7 mouse cellular contexts compared by ENCODE assay signal in the genomic region with DNA sequence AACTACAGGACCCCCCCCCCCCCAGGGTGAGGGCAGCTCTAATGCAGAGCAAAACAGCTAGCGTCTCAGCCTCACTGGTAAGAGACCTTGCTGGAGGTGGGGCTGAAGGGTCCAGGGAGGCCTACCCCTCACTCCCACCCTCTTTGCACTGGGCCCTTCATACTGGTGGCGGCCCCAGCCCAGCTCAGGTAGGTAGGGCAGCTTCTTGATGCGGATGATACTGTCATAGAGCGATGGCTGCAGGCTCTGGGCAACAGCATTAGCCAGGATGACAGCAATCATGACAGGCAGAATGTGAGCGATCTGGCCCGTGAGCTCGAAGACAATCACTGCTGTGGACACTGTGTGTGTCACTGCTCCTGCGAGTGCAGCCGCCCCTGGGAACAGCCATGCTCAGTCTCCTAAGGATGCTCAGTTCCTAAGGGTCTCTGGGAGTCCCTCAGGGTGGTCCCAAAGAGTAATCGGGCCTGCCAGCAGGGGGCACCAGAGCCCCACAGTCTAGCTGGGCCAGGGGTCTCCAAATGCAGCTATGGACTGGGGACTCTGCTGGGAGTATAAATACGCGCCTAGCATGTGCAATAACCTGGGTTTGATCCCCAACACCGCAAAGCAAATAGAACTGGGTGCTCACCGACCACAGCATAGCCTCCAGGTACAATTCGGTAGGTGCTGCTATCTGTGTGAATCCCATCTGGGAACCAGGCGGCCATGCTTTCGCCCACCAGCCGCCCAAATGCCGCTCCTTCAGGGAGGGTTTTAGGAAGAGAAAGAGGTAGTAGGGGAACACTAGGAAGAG. TPM values are rescaled to one million over a fixed set of nuclear protein-coding genes. Genes with fewer than 3 reads are reported as not detected.
DNase-seq lines count a peak whose midpoint lies in the region; ATAC-seq and TF ChIP-seq lines count a peak whose summit lies in the region.

No protein-coding gene starts in this region.

- TF ChIP-seq CTCF in lung, adult 2 months (IDR thresholded peaks at IDR 0.05; ENCODE audit: insufficient read depth, low read length) = peak; percentile 58

- no peaks in the 10 kb centered on the region for H3K27me3 ChIP-seq in hindbrain, embryonic 14.5 days (ENCODE audit: control insufficient read depth, insufficient read depth, low read length)
- no peaks in the 10 kb centered on the region for H3K27me3 ChIP-seq in midbrain, embryonic 16.5 days (ENCODE audit: control insufficient read depth, insufficient read depth, low read depth, low read length)

- H3K4me1 ChIP-seq in lung, adult 2 months (ENCODE audit: control insufficient read depth, insufficient read depth, low read length) = no peaks in the 10 kb centered on the region
- H3K4me1 ChIP-seq in hindbrain, embryonic 14.5 days (replicated peaks; ENCODE audit: control insufficient read depth, insufficient read depth, low read length) = peaks cover 10% of the 10 kb centered on the region
- H3K4me1 ChIP-seq in midbrain, embryonic 16.5 days (ENCODE audit: control insufficient read depth, insufficient read depth, low read length) = peaks cover 5% of the 10 kb centered on the region

- ATAC-seq in hindbrain, embryonic 14.5 days (ENCODE audit: low FRiP score) = peak; percentile 45; the same call in 1 of the 2 replicates
- peak; percentile 54 for ATAC-seq in midbrain, embryonic 16.5 days
- no peak for ATAC-seq in erythroid progenitor cell, adult 5-6 weeks (replicated peaks; ENCODE audit: low FRiP score, poor library complexity, severe bottlenecking)

- WGBS in lung, adult 2 months = 74% methylated on average over 19 of the region's 19 CpGs
- 74% methylated on average over 19 of the region's 19 CpGs for WGBS in hindbrain, embryonic 14.5 days
- WGBS in midbrain, embryonic 16.5 days = 79% methylated on average over 19 of the region's 19 CpGs

- H3K9ac ChIP-seq in hindbrain, embryonic 14.5 days = no peak overlapping the region
- H3K9ac ChIP-seq in midbrain, embryonic 16.5 days (ENCODE audit: low read depth, low read length) = no peak overlapping the region; the same call in 1 of the 2 replicates

- H3K4me2 ChIP-seq in hindbrain, embryonic 14.5 days (replicated peaks) = no peak overlapping the region
- no peak overlapping the region for H3K4me2 ChIP-seq in midbrain, embryonic 16.5 days (ENCODE audit: low read length)

- no peak overlapping the region for H3K27ac ChIP-seq in hindbrain, embryonic 14.5 days
- H3K27ac ChIP-seq in midbrain, embryonic 16.5 days (ENCODE audit: low read length) = no peak overlapping the region

- H3K9me3 ChIP-seq in hindbrain, embryonic 14.5 days (ENCODE audit: control insufficient read depth, low read length) = no peaks in the 10 kb centered on the region
- H3K9me3 ChIP-seq in midbrain, embryonic 16.5 days (replicated peaks; ENCODE audit: control insufficient read depth, low read length, poor library complexity, severe bottlenecking) = no peaks in the 10 kb centered on the region

- H3K4me3 ChIP-seq in lung, adult 2 months (replicated peaks; ENCODE audit: extremely low read depth, low read depth, low read length) = no peak overlapping the region
- H3K4me3 ChIP-seq in hindbrain, embryonic 14.5 days (replicated peaks; ENCODE audit: low read length) = no peak overlapping the region
- no peak overlapping the region for H3K4me3 ChIP-seq in midbrain, embryonic 16.5 days (ENCODE audit: low read depth, low read length)

- DNase-seq in lung, adult 2 months = no peak
- no peak for DNase-seq in lung, postnatal 25 days (ENCODE audit: low spot score)
- DNase-seq in embryo, embryonic 10.5 days (ENCODE audit: low spot score) = peak; percentile 81
- peak; percentile 65 for DNase-seq in hindbrain, embryonic 14.5 days (ENCODE audit: low spot score)
- DNase-seq in urinary bladder, adult 2 months (ENCODE audit: low spot score) = no peak

- TF ChIP-seq POLR2A in lung, adult 2 months (IDR thresholded peaks at IDR 0.05; ENCODE audit: borderline replicate concordance, extremely low read depth, low read depth, low read length) = no peak

- peaks cover 85% of the 10 kb centered on the region for H3K36me3 ChIP-seq in hindbrain, embryonic 14.5 days (replicated peaks; ENCODE audit: control insufficient read depth, insufficient read depth)
- H3K36me3 ChIP-seq in midbrain, embryonic 16.5 days (ENCODE audit: control insufficient read depth, insufficient read depth, low read length) = peaks cover 17% of the 10 kb centered on the region

RNA-seq across cellular contexts. Expression of a gene that starts 8.3 kb away (rescaled TPM):
- polyA plus RNA-seq in lung, adult 2 months (2012; rRNA removed) = 8.3 and 12.0 TPM in 2 replicates
- 93.2 and 95.9 TPM in 2 replicates for polyA plus RNA-seq in hindbrain, embryonic 14.5 days (2014; fragmentation: Nextera tagmentation; extraction: Ambion mirVana)
- polyA plus RNA-seq in midbrain, embryonic 16.5 days (2015; fragmentation: Nextera tagmentation; extraction: Ambion mirVana) = 83.0 and 88.0 TPM in 2 replicates
- 2.9 and 10.5 TPM in 2 replicates for total RNA-seq in erythroid progenitor cell, adult 5-6 weeks (2015; ENCODE audit: low replicate concordance)
- 5.8 and 11.2 TPM in 2 replicates for total RNA-seq in erythroid progenitor cell, adult 5-6 weeks (2017; ENCODE audit: low replicate concordance)
- polyA plus RNA-seq in urinary bladder, adult 2 months (2012; rRNA removed) = 36.3 and 40.9 TPM in 2 replicates

RNA-seq across cellular contexts. Expression of a gene that starts 8.4 kb away (rescaled TPM):
- 8.1 and 9.5 TPM in 2 replicates for polyA plus RNA-seq in lung, adult 2 months (2012; rRNA removed)
- polyA plus RNA-seq in hindbrain, embryonic 14.5 days (2014; fragmentation: Nextera tagmentation; extraction: Ambion mirVana) = 28.7 and 32.1 TPM in 2 replicates
- polyA plus RNA-seq in midbrain, embryonic 16.5 days (2015; fragmentation: Nextera tagmentation; extraction: Ambion mirVana) = 22.3 and 25.4 TPM in 2 replicates
- total RNA-seq in erythroid progenitor cell, adult 5-6 weeks (2015; ENCODE audit: low replicate concordance) = 11.5 and 21.0 TPM in 2 replicates
- 9.9 and 10.7 TPM in 2 replicates for total RNA-seq in erythroid progenitor cell, adult 5-6 weeks (2017; ENCODE audit: low replicate concordance)
- 12.8 and 14.0 TPM in 2 replicates for polyA plus RNA-seq in urinary bladder, adult 2 months (2012; rRNA removed)

RNA-seq across cellular contexts. Expression of a gene that starts 16.1 kb away (rescaled TPM):
- polyA plus RNA-seq in lung, adult 2 months (2012; rRNA removed) = 17.3 and 19.2 TPM in 2 replicates
- 41.8 and 44.2 TPM in 2 replicates for polyA plus RNA-seq in hindbrain, embryonic 14.5 days (2014; fragmentation: Nextera tagmentation; extraction: Ambion mirVana)
- 62.1 and 66.5 TPM in 2 replicates for polyA plus RNA-seq in midbrain, embryonic 16.5 days (2015; fragmentation: Nextera tagmentation; extraction: Ambion mirVana)
- total RNA-seq in erythroid progenitor cell, adult 5-6 weeks (2015; ENCODE audit: low replicate concordance) = not detected in 2 replicates
- total RNA-seq in erythroid progenitor cell, adult 5-6 weeks (2017; ENCODE audit: low replicate concordance) = not detected in 2 replicates
- 14.4 and 18.1 TPM in 2 replicates for polyA plus RNA-seq in urinary bladder, adult 2 months (2012; rRNA removed)

RNA-seq across cellular contexts. Expression of a gene that starts 23.8 kb away (rescaled TPM):
- polyA plus RNA-seq in lung, adult 2 months (2012; rRNA removed) = 4.4 and 5.8 TPM in 2 replicates
- polyA plus RNA-seq in hindbrain, embryonic 14.5 days (2014; fragmentation: Nextera tagmentation; extraction: Ambion mirVana) = 5.4 and 7.3 TPM in 2 replicates
- polyA plus RNA-seq in midbrain, embryonic 16.5 days (2015; fragmentation: Nextera tagmentation; extraction: Ambion mirVana) = 3.7 and 4.5 TPM in 2 replicates
- not detected in 2 replicates for total RNA-seq in erythroid progenitor cell, adult 5-6 weeks (2015; ENCODE audit: low replicate concordance)
- total RNA-seq in erythroid progenitor cell, adult 5-6 weeks (2017; ENCODE audit: low replicate concordance) = not detected in 2 replicates
- polyA plus RNA-seq in urinary bladder, adult 2 months (2012; rRNA removed) = 18.1 and 18.5 TPM in 2 replicates

RNA-seq across cellular contexts. Expression of a gene that starts 25.2 kb away (rescaled TPM):
- 1.1 and 1.6 TPM in 2 replicates for polyA plus RNA-seq in lung, adult 2 months (2012; rRNA removed)
- 0.86 and 1.2 TPM in 2 replicates for polyA plus RNA-seq in hindbrain, embryonic 14.5 days (2014; fragmentation: Nextera tagmentation; extraction: Ambion mirVana)
- 1.5 TPM in 2 replicates for polyA plus RNA-seq in midbrain, embryonic 16.5 days (2015; fragmentation: Nextera tagmentation; extraction: Ambion mirVana)
- total RNA-seq in erythroid progenitor cell, adult 5-6 weeks (2015; ENCODE audit: low replicate concordance) = not detected in 2 replicates
- not detected in 2 replicates for total RNA-seq in erythroid progenitor cell, adult 5-6 weeks (2017; ENCODE audit: low replicate concordance)
- 3.0 and 3.4 TPM in 2 replicates for polyA plus RNA-seq in urinary bladder, adult 2 months (2012; rRNA removed)

Comparison
In these comparisons a context has a peak if more than half of its experiments do, and no peak if none do; other contexts are left out.
1. DNase-seq: peak in embryo, embryonic 10.5 days (single experiment) and hindbrain, embryonic 14.5 days (single experiment); none in lung, adult 2 months (single experiment), lung, postnatal 25 days (single experiment) and urinary bladder, adult 2 months (single experiment).